Mouse (Mus musculus) cerebral cortex, adult 2 months (tissue): ENCODE measurements around the gene Tmem190.

Experiments used
- WGBS: fragments of 180-500 bp; shearing (Covaris S2); methylation state at CpG from one replicate; pipeline ENCODE4 v1.1.7; 2018; 5-methylcytosine and 5-hydroxymethylcytosine counted together

Tmem190 gene

DNA sequence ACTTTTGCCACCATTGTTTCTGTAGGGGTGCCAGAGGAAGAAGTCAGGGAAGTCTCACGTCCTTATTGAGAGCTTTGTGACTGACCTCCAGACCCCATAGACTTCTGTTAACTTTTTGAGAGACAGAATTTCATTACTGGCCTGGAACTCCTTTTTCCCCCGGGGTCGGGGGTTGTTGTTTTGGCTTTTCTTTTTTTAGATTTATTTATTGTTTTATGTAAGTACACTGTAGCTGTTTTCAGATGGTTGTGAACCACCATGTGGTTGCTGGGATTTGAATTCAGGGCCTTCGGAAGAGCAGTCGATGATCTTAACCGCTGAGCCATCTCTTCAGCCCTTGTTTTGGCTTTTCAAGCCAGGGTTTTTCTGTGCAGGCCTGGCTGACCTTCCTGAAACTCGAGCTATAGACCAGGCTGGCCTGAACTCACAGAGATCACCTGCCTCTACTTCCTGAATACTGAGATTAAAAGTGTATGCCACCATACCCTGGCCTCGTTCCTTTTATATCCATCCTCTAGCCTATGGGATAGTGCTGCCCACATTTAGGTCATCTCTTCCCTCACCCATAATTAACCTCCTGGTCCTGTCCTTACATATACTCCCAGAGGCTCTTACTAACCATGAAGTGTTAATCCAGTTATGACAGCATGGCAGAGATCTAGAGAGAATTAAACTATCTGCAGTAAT lies 30.5 kb downstream of the Tmem190 start:
- 20% methylated on average over 8 of the region's 8 CpGs for WGBS

DNA sequence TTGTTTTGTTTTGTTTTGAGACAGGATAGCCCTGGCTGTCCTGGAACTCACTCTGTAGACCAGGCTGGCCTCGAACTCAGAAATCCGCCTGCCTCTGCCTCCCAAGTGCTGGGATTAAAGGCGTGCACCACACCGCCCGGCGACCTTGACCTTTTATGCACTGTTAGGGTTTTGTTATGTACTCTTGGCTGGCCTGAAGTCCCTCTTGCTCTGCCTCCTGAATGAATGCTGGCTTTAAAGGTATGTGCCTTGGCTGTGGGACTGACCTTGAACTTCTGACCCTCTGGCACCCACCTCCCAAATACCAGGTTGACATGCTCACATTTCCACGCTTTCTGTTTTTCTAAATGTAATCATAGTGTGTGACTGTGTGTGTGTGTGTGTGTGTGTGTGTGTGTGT lies 38.2 kb downstream of the Tmem190 start:
- 88% methylated on average over 7 of the region's 7 CpGs for WGBS

DNA sequence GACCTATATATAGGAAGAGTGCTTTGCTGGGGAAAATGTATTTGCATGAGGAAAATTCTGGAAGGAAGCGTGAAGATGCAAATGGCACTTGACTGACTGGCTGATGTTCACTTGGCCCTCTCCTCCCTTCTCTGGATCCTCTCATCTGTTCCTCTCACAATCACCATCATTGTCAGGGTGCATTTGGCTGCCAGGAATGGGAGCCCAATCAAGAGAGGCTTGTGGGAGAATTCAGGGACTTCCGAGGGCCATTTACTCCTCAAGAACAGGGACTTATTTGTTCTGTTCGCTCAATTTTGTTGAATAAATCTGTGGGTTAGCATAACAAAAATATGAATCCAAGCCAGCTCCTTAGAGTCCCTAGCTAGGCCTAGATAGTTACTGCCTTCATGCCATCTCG lies 39.0 kb downstream of the Tmem190 start:
- WGBS = 37% methylated on average over 4 of the region's 4 CpGs

DNA sequence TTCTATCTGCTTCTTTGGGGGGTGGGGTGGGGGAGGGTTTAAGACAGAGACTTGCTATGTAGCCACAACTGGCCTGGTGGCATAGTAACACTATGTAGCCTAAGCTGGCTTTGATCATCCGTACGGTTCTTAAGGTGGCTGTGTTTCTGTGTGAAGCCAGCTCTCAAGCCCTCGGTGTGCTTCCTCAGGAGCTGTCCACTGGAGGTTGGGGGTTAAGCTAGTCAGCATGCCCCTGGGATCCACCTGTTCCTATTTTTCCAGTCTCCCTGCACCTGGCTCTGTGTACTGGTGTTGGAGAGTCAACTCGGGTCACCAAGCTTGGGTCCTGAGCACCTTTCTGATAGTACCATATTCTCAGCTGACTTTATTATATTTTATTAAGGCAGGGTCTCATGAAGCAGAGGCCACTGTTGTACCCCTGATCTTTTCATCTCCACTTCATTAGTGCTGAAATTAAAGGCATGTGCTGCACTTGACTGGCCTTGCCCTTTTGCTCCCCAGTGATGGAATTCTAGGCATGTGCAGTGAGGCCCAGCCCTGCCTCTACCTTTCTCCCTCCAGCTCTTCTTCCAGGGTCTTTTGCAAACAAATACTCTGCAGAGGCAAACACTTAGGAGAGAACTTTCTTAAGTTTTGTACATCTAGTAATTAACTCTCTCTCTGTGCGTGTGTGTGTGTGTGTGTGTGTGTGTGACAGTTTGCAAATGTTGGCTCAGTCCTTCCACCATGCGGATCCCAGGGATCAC lies 39.6 kb downstream of the Tmem190 start:
- 74% methylated on average over 6 of the region's 6 CpGs for WGBS

DNA sequence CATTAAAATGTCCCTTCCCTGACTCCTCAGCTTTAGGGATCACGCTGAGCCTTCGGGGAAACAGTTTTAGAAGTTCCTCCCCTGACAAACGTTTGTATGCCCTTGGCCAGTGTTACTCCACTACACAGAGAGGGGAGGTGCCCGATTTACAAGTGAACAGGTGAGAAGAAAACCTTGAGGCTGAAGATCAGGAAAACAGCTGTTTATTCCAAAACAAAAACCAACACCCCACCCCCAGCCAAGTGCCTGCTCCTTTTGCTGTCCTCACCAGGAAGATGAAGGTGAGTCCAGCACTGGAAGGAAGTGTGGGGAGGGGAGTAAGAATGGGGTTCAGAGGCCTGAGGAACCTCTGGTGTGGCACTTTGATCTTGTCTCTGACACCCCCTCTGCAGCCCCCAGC lies 42.6 kb downstream of the Tmem190 start:
- WGBS = 64% methylated on average over 4 of the region's 4 CpGs

DNA sequence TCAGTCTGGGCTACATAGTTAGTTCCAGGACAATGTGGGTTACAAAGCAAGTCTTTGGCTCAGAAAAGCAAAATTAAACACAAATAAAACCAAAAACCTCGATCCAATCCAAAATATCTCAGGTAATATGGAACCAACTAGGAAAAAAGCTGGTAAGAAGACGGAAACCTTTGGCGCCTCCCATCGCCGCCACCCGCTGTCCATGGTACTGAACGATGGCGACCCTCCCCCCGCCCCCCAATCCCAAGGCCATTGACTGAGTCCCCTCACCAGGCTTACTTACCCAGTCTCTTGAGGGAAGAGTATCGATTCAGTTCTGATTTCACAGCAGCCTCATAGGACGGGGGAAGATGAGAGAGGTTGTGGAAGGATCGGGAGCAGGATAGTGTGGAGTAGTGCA lies 47.7 kb downstream of the Tmem190 start:
- 33% methylated on average over 12 of the region's 12 CpGs for WGBS
